In genomic region chr2:93192671-93193080, GRCm38 (mm10) we compare ENCODE assay signal across 7 mouse cellular contexts. TPM values are rescaled to one million over a fixed set of nuclear protein-coding genes. Genes with fewer than 3 reads are reported as not detected.
DNase-seq lines count a peak whose midpoint lies in the region; ATAC-seq lines count a peak whose summit lies in the region.

No protein-coding gene starts in this region.

- peak; percentile 92 for DNase-seq in A20 (ENCODE audit: low read depth, low spot score)
- peak; percentile 73 for DNase-seq in hindbrain, embryonic 11.5 days (ENCODE audit: low spot score)
- DNase-seq in thymus, adult 18-20 months: peak; percentile 93 to 96
- DNase-seq in urinary bladder, postnatal 25 days (ENCODE audit: low spot score): no peak
- no peak for DNase-seq in layer of hippocampus, adult 8-10 months (ENCODE audit: low spot score in 2 of 2)

- H3K27ac ChIP-seq in hindbrain, embryonic 11.5 days (ENCODE audit: low read depth, low read length): peak overlapping the region; percentile 80
- peak overlapping the region; percentile 80 for H3K27ac ChIP-seq in midbrain, embryonic 13.5 days

- WGBS in hindbrain, embryonic 11.5 days: 12% methylated on average over 6 of the region's 6 CpGs
- 3% methylated on average over 6 of the region's 6 CpGs for WGBS in midbrain, embryonic 13.5 days

- peak overlapping the region; percentile 27; the same call in 1 of the 2 replicates for H3K4me3 ChIP-seq in hindbrain, embryonic 11.5 days (ENCODE audit: low read depth, low read length)
- peak overlapping the region; percentile 95 for H3K4me3 ChIP-seq in midbrain, embryonic 13.5 days (replicated peaks)

- peak; percentile 78 for ATAC-seq in CD4-positive, CD25-positive, alpha-beta regulatory T cell, adult 4 months
- ATAC-seq in hindbrain, embryonic 11.5 days (ENCODE audit: low FRiP score): peak; percentile 63
- ATAC-seq in midbrain, embryonic 13.5 days: peak; percentile 46

- H3K36me3 ChIP-seq in hindbrain, embryonic 11.5 days (ENCODE audit: control insufficient read depth, insufficient read depth, low read length): peaks cover 2% of the 10 kb centered on the region; the same call in 1 of the 2 replicates
- H3K36me3 ChIP-seq in midbrain, embryonic 13.5 days: peaks cover 12% of the 10 kb centered on the region

- no peaks in the 10 kb centered on the region for H3K9me3 ChIP-seq in hindbrain, embryonic 11.5 days (ENCODE audit: control insufficient read depth, low read length)
- H3K9me3 ChIP-seq in midbrain, embryonic 13.5 days: no peaks in the 10 kb centered on the region

- H3K9ac ChIP-seq in hindbrain, embryonic 11.5 days (ENCODE audit: low read depth, low read length): no peak overlapping the region; the same call in 1 of the 2 replicates
- H3K9ac ChIP-seq in midbrain, embryonic 13.5 days (replicated peaks): peak overlapping the region; percentile 99

- peaks cover 40% of the 10 kb centered on the region for H3K4me1 ChIP-seq in hindbrain, embryonic 11.5 days (replicated peaks; ENCODE audit: control insufficient read depth, insufficient read depth, low read length)
- peaks cover 86% of the 10 kb centered on the region for H3K4me1 ChIP-seq in midbrain, embryonic 13.5 days (replicated peaks)

- peak overlapping the region; percentile 55; the same call in 1 of the 2 replicates for H3K4me2 ChIP-seq in hindbrain, embryonic 11.5 days (replicated peaks; ENCODE audit: low read depth, low read length)
- peak overlapping the region; percentile 84 for H3K4me2 ChIP-seq in midbrain, embryonic 13.5 days (replicated peaks)

- H3K27me3 ChIP-seq in hindbrain, embryonic 11.5 days (ENCODE audit: control insufficient read depth, insufficient read depth, low read length): no peaks in the 10 kb centered on the region
- H3K27me3 ChIP-seq in midbrain, embryonic 13.5 days: no peaks in the 10 kb centered on the region

RNA-seq across cellular contexts. Expression of gene Trp53i11, which starts 5.3 kb away (rescaled TPM):
- 10 to 100 TPM; 48.6 to 70.7 TPM for polyA plus RNA-seq in CD4-positive, CD25-positive, alpha-beta regulatory T cell, adult 4 months (2017; shearing (Covaris generic))
- polyA plus RNA-seq in hindbrain, embryonic 11.5 days (2014; fragmentation: Nextera tagmentation; extraction: Ambion mirVana): 204 and 221 TPM in 2 replicates
- 136 and 138 TPM in 2 replicates for polyA plus RNA-seq in midbrain, embryonic 13.5 days (2015; fragmentation: Nextera tagmentation; extraction: Ambion mirVana)
- total RNA-seq in layer of hippocampus, adult 8-10 months (2022): 10 to 100 TPM; 65.0 to 87.9 (median 80.4) TPM

Comparison
In these comparisons a context has a peak if more than half of its experiments do, and no peak if none do; other contexts are left out.
1. DNase-seq: peak in A20 (single experiment), hindbrain, embryonic 11.5 days (single experiment) and thymus, adult 18-20 months (2 of 2); none in urinary bladder, postnatal 25 days (single experiment) and layer of hippocampus, adult 8-10 months (0 of 2).
2. Peak in every context shown above with its lines, with median percentiles within 50 percentile points of each other: ATAC-seq.